Mouse (Mus musculus): ENCODE results near the gene Tgds. TPM values are rescaled to one million over a fixed set of nuclear protein-coding genes. Genes with fewer than 3 reads are reported as not detected.
A peak's percentile ranks its signal among the peaks of the same experiment; 100 is the strongest.
"Not testable (repeated sequence)": the region's sequence is repeated elsewhere in the genome, so short reads cannot be mapped to it uniquely, and the experiment has no call there.

Gene Tgds
- polyA plus RNA-seq, 1 experiment from 2014 or later: 32.6 TPM

GRCm38 (mm10) chr14:118173590-118174203 is 41.1 kb upstream of the Tgds start:
- Histone ChIP-seq H3K27ac (ENCODE audit: low read depth) (no peak overlapping the region), H3K4me1 (ENCODE audit: insufficient read depth) (no peaks in the 10 kb centered on the region), H3K27me3 (ENCODE audit: insufficient read depth, low read length) (no peaks in the 10 kb centered on the region), H3K4me3 (ENCODE audit: low read depth, low read length) (no peak overlapping the region), H3K4me2 (no peak overlapping the region), H3K9me3 (ENCODE audit: low read depth, low read length) (no peaks in the 10 kb centered on the region), H3K9ac (no peak overlapping the region), H3K36me3 (ENCODE audit: insufficient read depth) (peaks cover 8% of the 10 kb centered on the region; the same call in 1 of the 2 replicates)
- peak; percentile 21 for TF ChIP-seq CTCF (IDR thresholded peaks at IDR 0.05; ENCODE audit: low read depth)
- DNase-seq: peak; percentile 37
- no peak for ATAC-seq (ENCODE audit: insufficient read depth)
- 61% methylated on average over 11 of the region's 11 CpGs for WGBS

GRCm38 (mm10) chr14:118168776-118169175 is 36.2 kb upstream of the Tgds start:
- TF ChIP-seq CTCF (IDR thresholded peaks at IDR 0.05; ENCODE audit: low read depth): no peak
- WGBS: 97% methylated on average over 4 of the region's 4 CpGs
- Histone ChIP-seq H3K4me1 (ENCODE audit: insufficient read depth) (no peaks in the 10 kb centered on the region), H3K9ac (no peak overlapping the region), H3K4me3 (ENCODE audit: low read depth, low read length) (no peak overlapping the region), H3K36me3 (ENCODE audit: insufficient read depth) (peaks cover 8% of the 10 kb centered on the region; the same call in 1 of the 2 replicates), H3K9me3 (ENCODE audit: low read depth, low read length) (no peaks in the 10 kb centered on the region), H3K4me2 (no peak overlapping the region), H3K27me3 (ENCODE audit: insufficient read depth, low read length) (no peaks in the 10 kb centered on the region), H3K27ac (ENCODE audit: low read depth) (no peak overlapping the region)
- DNase-seq: no peak
- ATAC-seq (ENCODE audit: insufficient read depth): no peak

- Histone ChIP-seq H3K36me3 (ENCODE audit: insufficient read depth) (peaks cover 57% of the 10 kb centered on the region), H3K4me2 (no peak overlapping the region), H3K4me1 (ENCODE audit: insufficient read depth) (no peaks in the 10 kb centered on the region), H3K9ac (no peak overlapping the region), H3K9me3 (ENCODE audit: low read depth, low read length) (no peaks in the 10 kb centered on the region), H3K27ac (ENCODE audit: low read depth) (no peak overlapping the region), H3K4me3 (ENCODE audit: low read depth, low read length) (no peak overlapping the region), H3K27me3 (ENCODE audit: insufficient read depth, low read length) (no peaks in the 10 kb centered on the region)
- 65% methylated on average over 14 of the region's 14 CpGs for WGBS
- TF ChIP-seq CTCF (IDR thresholded peaks at IDR 0.05; ENCODE audit: low read depth): no peak
- DNase-seq (no peak), ATAC-seq (ENCODE audit: insufficient read depth) (no peak)
Measured at GRCm38 (mm10) chr14:118162640-118163039, 30.1 kb upstream of the Tgds start.

- Histone ChIP-seq H3K4me3 (ENCODE audit: low read depth, low read length) (no peak overlapping the region), H3K4me1 (ENCODE audit: insufficient read depth) (no peaks in the 10 kb centered on the region), H3K27ac (ENCODE audit: low read depth) (no peak overlapping the region), H3K4me2 (no peak overlapping the region), H3K9ac (no peak overlapping the region), H3K27me3 (ENCODE audit: insufficient read depth, low read length) (no peaks in the 10 kb centered on the region), H3K9me3 (ENCODE audit: low read depth, low read length) (no peaks in the 10 kb centered on the region), H3K36me3 (ENCODE audit: insufficient read depth) (peaks cover 58% of the 10 kb centered on the region)
- WGBS: 78% methylated on average over 3 of the region's 3 CpGs
- TF ChIP-seq CTCF (IDR thresholded peaks at IDR 0.05; ENCODE audit: low read depth): no peak
- ATAC-seq (ENCODE audit: insufficient read depth) (no peak), DNase-seq (no peak)
Measured at GRCm38 (mm10) chr14:118161751-118162150, 29.2 kb upstream of the Tgds start.

DNA sequence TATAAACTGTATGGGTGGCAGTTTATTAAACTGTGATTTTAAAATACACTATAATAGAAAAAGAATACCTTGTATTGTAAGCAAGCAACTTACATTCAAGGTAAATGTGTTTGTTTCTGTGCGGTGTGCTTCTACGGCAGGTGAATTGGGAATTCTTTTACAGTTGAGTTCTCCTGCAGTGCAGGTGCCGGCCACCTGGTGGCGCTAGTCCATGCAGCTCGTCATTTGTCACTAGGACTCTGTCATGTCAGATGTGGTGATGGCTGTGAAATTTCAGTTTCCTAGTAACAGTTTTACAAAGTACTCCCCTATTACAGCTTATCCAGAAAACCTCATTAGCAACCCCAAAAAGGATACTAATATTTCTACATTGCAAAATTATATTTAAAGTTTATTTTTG is 24.6 kb upstream of the Tgds start:
- WGBS: 31% methylated on average over 5 of the region's 5 CpGs
- Histone ChIP-seq H3K4me3 (ENCODE audit: low read depth, low read length) (no peak overlapping the region), H3K4me1 (ENCODE audit: insufficient read depth) (no peaks in the 10 kb centered on the region), H3K4me2 (no peak overlapping the region), H3K9ac (no peak overlapping the region), H3K36me3 (ENCODE audit: insufficient read depth) (peaks cover 86% of the 10 kb centered on the region), H3K9me3 (ENCODE audit: low read depth, low read length) (no peaks in the 10 kb centered on the region), H3K27me3 (ENCODE audit: insufficient read depth, low read length) (no peaks in the 10 kb centered on the region), H3K27ac (ENCODE audit: low read depth) (no peak overlapping the region)
- ATAC-seq (ENCODE audit: insufficient read depth): no peak
- TF ChIP-seq CTCF (IDR thresholded peaks at IDR 0.05; ENCODE audit: low read depth): peak; percentile 86
- DNase-seq: peak; percentile 63

GRCm38 (mm10) chr14:118156740-118157139 is 24.2 kb upstream of the Tgds start:
- WGBS: 78% methylated on average over 10 of the region's 10 CpGs
- no peak for DNase-seq
- H3K27ac ChIP-seq (ENCODE audit: low read depth): no peak overlapping the region
- no peak overlapping the region for H3K4me2 ChIP-seq
- peaks cover 84% of the 10 kb centered on the region for H3K36me3 ChIP-seq (ENCODE audit: insufficient read depth)
- no peak overlapping the region for H3K4me3 ChIP-seq (ENCODE audit: low read depth, low read length)
- no peaks in the 10 kb centered on the region for H3K27me3 ChIP-seq (ENCODE audit: insufficient read depth, low read length)
- peak; percentile 49; the same call in 1 of the 2 replicates for ATAC-seq (ENCODE audit: insufficient read depth)
- no peak overlapping the region for H3K9ac ChIP-seq
- TF ChIP-seq CTCF (IDR thresholded peaks at IDR 0.05; ENCODE audit: low read depth): no peak
- H3K9me3 ChIP-seq (ENCODE audit: low read depth, low read length): no peaks in the 10 kb centered on the region
- H3K4me1 ChIP-seq (ENCODE audit: insufficient read depth): no peaks in the 10 kb centered on the region

GRCm38 (mm10) chr14:118156056-118156455 is 23.5 kb upstream of the Tgds start:
- peaks cover 78% of the 10 kb centered on the region for H3K36me3 ChIP-seq (ENCODE audit: insufficient read depth)
- not testable (repeated sequence) for H3K9ac ChIP-seq; H3K4me3 ChIP-seq (ENCODE audit: low read depth, low read length); ATAC-seq (ENCODE audit: insufficient read depth); H3K9me3 ChIP-seq (ENCODE audit: low read depth, low read length); H3K27me3 ChIP-seq (ENCODE audit: insufficient read depth, low read length); H3K27ac ChIP-seq (ENCODE audit: low read depth); H3K4me1 ChIP-seq (ENCODE audit: insufficient read depth); DNase-seq; H3K4me2 ChIP-seq
- 84% methylated on average over 16 of the region's 16 CpGs for WGBS
